Mouse (Mus musculus) left cerebral cortex, adult 2 months (tissue): ENCODE data around the gene Slc9a1. TPM values are rescaled to one million over a fixed set of nuclear protein-coding genes. Genes with fewer than 3 reads are reported as not detected.

ENCODE experiments used
- DNase-seq, 2 experiments: peaks; one replicate each; pipeline ENCODE4 v3.0.0; 2021 to 2022; ENCODE audit warnings: low spot score in 2 of 2, mixed read lengths in 1 of 2; ENCODE audit errors: extremely low spot score in 1 of 2
- H3K27ac ChIP-seq: fragments of 200-600 bp; 2 replicates; pipeline ENCODE4 v1.8.1; 2022
- H3K4me3 ChIP-seq: fragments of 200-600 bp; 2 replicates; pipeline ENCODE4 v1.8.1; 2022
- CTCF ChIP-seq: fragments of 200-600 bp; IDR thresholded peaks from 2 replicates; pipeline ENCODE4 v1.8.1; 2022; ENCODE audit warnings: antibody characterized with exemption, mild to moderate bottlenecking, moderate library complexity
- intact Hi-C: fragments of 180-260 bp; cut with DNase I; formaldehyde crosslinking; loops from one replicate; pipeline ENCODE4 v1.15.1; 2025
- total RNA-seq, 2 experiments: library from RNA; stranded (reverse); gene quantifications; 2 replicates each; pipeline ENCODE4 v1.2.3; 2021

Slc9a1 gene
- total RNA-seq, 2 experiments from 2014 or later, result 49.8 to 53.0 TPM

- Histone ChIP-seq H3K27ac (no peak overlapping the region), H3K4me3 (no peak overlapping the region)
- DNase-seq, result no peak
- intact Hi-C loops, result no loop called here
- TF ChIP-seq CTCF, result no peak
Observed at GRCm38 (mm10) chr4:133348051-133348775, 21.3 kb upstream of the Slc9a1 start.

- H3K4me3 ChIP-seq, result no peak overlapping the region
- no peak overlapping the region for H3K27ac ChIP-seq
- no peak for TF ChIP-seq CTCF
- intact Hi-C loops, result no loop called here
- DNase-seq, result no peak
Observed at GRCm38 (mm10) chr4:133352797-133353196, 16.7 kb upstream of the Slc9a1 start.

- Histone ChIP-seq H3K27ac (no peak within 1 kb of the TSS), H3K4me3 (no peak within 1 kb of the TSS)
- intact Hi-C loops, result no loop called here
- TF ChIP-seq CTCF, result no peak
- DNase-seq, result no peak
Observed at GRCm38 (mm10) chr4:133353367-133354365, 15.8 kb upstream of the Slc9a1 start, which contains the start of gene Wdtc1. TSS of gene Wdtc1 (minus strand) at chr4:133353481.

- no peak overlapping the region for H3K4me3 ChIP-seq
- no peak for TF ChIP-seq CTCF
- no peak for DNase-seq
- intact Hi-C loops, result no loop called here
- H3K27ac ChIP-seq, result no peak overlapping the region
Observed at GRCm38 (mm10) chr4:133354641-133355040, 14.9 kb upstream of the Slc9a1 start.

GRCm38 (mm10) chr4:133370298-133371274 is 1.1 kb downstream of the Slc9a1 start:
- Histone ChIP-seq H3K4me3 (peak overlapping the region; percentile 80), H3K27ac (peak overlapping the region; percentile 99)
- TF ChIP-seq CTCF, result no peak
- intact Hi-C loops, result no loop called here
- DNase-seq, result no peak

GRCm38 (mm10) chr4:133371621-133372277 is 2.2 kb downstream of the Slc9a1 start:
- Histone ChIP-seq H3K4me3 (peak overlapping the region; percentile 80), H3K27ac (peak overlapping the region; percentile 84)
- DNase-seq, result no peak
- no peak for TF ChIP-seq CTCF
- intact Hi-C loops, result no loop called here

GRCm38 (mm10) chr4:133372278-133372665 is 2.8 kb downstream of the Slc9a1 start:
- TF ChIP-seq CTCF, result no peak
- intact Hi-C loops, result no loop called here
- Histone ChIP-seq H3K4me3 (peak overlapping the region; percentile 80), H3K27ac (peak overlapping the region; percentile 84)
- DNase-seq, result no peak

GRCm38 (mm10) chr4:133374011-133374410 is 4.5 kb downstream of the Slc9a1 start:
- H3K27ac ChIP-seq, result peak overlapping the region; percentile 13; the same call in 1 of the 2 replicates
- intact Hi-C loops, result no loop called here
- DNase-seq, result no peak
- H3K4me3 ChIP-seq, result peak overlapping the region; percentile 5; the same call in 1 of the 2 replicates
- no peak for TF ChIP-seq CTCF

GRCm38 (mm10) chr4:133375812-133376577 is 6.5 kb downstream of the Slc9a1 start:
- TF ChIP-seq CTCF, result no peak
- no peak for DNase-seq
- intact Hi-C loops, result no loop called here
- H3K4me3 ChIP-seq, result no peak overlapping the region
- H3K27ac ChIP-seq, result peak overlapping the region; percentile 15; the same call in 1 of the 2 replicates
